Mouse (Mus musculus): ENCODE measurements around the gene Rbfox1.
A peak's percentile ranks its signal among the peaks of the same experiment; 100 is the strongest.

The Rbfox1 gene

GRCm38 (mm10) chr16:6448250-6448649 lies 563.1 kb downstream of the Rbfox1 start:
- no peak for DNase-seq (ENCODE audit: low read depth, low spot score)

- DNase-seq (ENCODE audit: low read depth, low spot score): no peak
These were observed 570.2 kb downstream of the Rbfox1 start for GRCm38 (mm10) chr16:6455349-6455748.

GRCm38 (mm10) chr16:6479094-6479590 lies 594.0 kb downstream of the Rbfox1 start:
- DNase-seq (ENCODE audit: low read depth, low spot score): no peak

GRCm38 (mm10) chr16:6479616-6480410 lies 594.7 kb downstream of the Rbfox1 start:
- DNase-seq (ENCODE audit: low read depth, low spot score): no peak

- peak; percentile 1 for DNase-seq (ENCODE audit: low read depth, low spot score)
These were observed 595.2 kb downstream of the Rbfox1 start for GRCm38 (mm10) chr16:6480411-6480728.

GRCm38 (mm10) chr16:6483628-6484027 lies 598.5 kb downstream of the Rbfox1 start:
- DNase-seq (ENCODE audit: low read depth, low spot score): no peak

GRCm38 (mm10) chr16:6485631-6486030 lies 600.5 kb downstream of the Rbfox1 start:
- DNase-seq (ENCODE audit: low read depth, low spot score): no peak

GRCm38 (mm10) chr16:6502219-6502618 lies 617.1 kb downstream of the Rbfox1 start:
- no peak for DNase-seq (ENCODE audit: low read depth, low spot score)

GRCm38 (mm10) chr16:6503573-6504331 lies 618.6 kb downstream of the Rbfox1 start:
- DNase-seq (ENCODE audit: low read depth, low spot score): no peak

- DNase-seq (ENCODE audit: low read depth, low spot score): no peak
These were observed 623.8 kb downstream of the Rbfox1 start for GRCm38 (mm10) chr16:6508924-6509323.

GRCm38 (mm10) chr16:6519474-6519873 lies 634.3 kb downstream of the Rbfox1 start:
- DNase-seq (ENCODE audit: low read depth, low spot score): no peak

- no peak for DNase-seq (ENCODE audit: low read depth, low spot score)
These were observed 640.5 kb downstream of the Rbfox1 start for GRCm38 (mm10) chr16:6525507-6526170.

GRCm38 (mm10) chr16:6531459-6531858 lies 646.3 kb downstream of the Rbfox1 start:
- DNase-seq (ENCODE audit: low read depth, low spot score): no peak

- DNase-seq (ENCODE audit: low read depth, low spot score): no peak
These were observed 647.2 kb downstream of the Rbfox1 start for GRCm38 (mm10) chr16:6532077-6532995.

- DNase-seq (ENCODE audit: low read depth, low spot score): no peak
These were observed 670.6 kb downstream of the Rbfox1 start for GRCm38 (mm10) chr16:6555776-6556175.

GRCm38 (mm10) chr16:6557726-6558125 lies 672.6 kb downstream of the Rbfox1 start:
- no peak for DNase-seq (ENCODE audit: low read depth, low spot score)

GRCm38 (mm10) chr16:6584700-6585099 lies 699.5 kb downstream of the Rbfox1 start:
- DNase-seq (ENCODE audit: low read depth, low spot score): no peak

GRCm38 (mm10) chr16:6585204-6585603 lies 700.0 kb downstream of the Rbfox1 start:
- no peak for DNase-seq (ENCODE audit: low read depth, low spot score)

GRCm38 (mm10) chr16:6616526-6616925 lies 731.4 kb downstream of the Rbfox1 start:
- DNase-seq (ENCODE audit: low read depth, low spot score): no peak

GRCm38 (mm10) chr16:6640330-6640729 lies 755.2 kb downstream of the Rbfox1 start:
- no peak for DNase-seq (ENCODE audit: low read depth, low spot score)

- DNase-seq (ENCODE audit: low read depth, low spot score): no peak
These were observed 761.8 kb downstream of the Rbfox1 start for GRCm38 (mm10) chr16:6646941-6647340.
